9 mouse cellular contexts compared by ENCODE assay signal in the genomic region with DNA sequence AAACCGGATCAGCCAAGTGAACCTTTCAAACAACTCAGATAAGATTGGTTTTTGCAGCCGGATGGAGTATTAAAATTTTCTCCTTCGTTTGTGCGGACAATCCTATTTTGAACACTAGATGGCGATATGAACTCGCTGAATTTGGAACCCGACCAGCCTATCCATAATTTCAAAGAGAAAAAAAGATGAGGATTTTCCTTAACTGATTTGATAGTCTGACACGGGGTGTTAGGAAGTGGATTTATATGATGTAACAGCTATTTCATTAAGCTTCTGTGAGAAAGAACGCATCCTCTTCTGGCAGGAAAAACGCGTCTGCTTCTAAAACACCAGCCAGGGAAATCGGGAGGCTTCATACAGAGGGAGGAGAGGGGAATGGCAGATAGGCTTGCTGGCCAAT. TPM values are rescaled to one million over a fixed set of nuclear protein-coding genes. Genes with fewer than 3 reads are reported as not detected.
DNase-seq lines count a peak whose midpoint lies in the region; ATAC-seq and TF ChIP-seq lines count a peak whose summit lies in the region.
"Had no signal": no experiment of that assay in that cellular context is flagged by ENCODE, and none has a peak within 500 bp of the region (broad histone marks: within the 10 kb centered on the region; RNA-seq: fewer than 3 reads in every experiment).

No protein-coding gene starts in this region.

- no peak overlapping the region for H3K9ac ChIP-seq in neural tube, embryonic 11.5 days (ENCODE audit: low read length)
- H3K9ac ChIP-seq in hindbrain, postnatal 0 days (replicated peaks; ENCODE audit: low read length), result no peak overlapping the region
- H3K9ac ChIP-seq: liver, embryonic 13.5 days had no signal

- H3K4me3 ChIP-seq in cerebellum, adult 2 months (replicated peaks; ENCODE audit: insufficient read depth, low read depth, low read length), result no peak overlapping the region
- H3K4me3 ChIP-seq in neural tube, embryonic 11.5 days (ENCODE audit: low read depth, low read length), result no peak overlapping the region
- peak overlapping the region; percentile 25; the same call in 1 of the 2 replicates for H3K4me3 ChIP-seq in hindbrain, postnatal 0 days (ENCODE audit: low read length)
- H3K4me3 ChIP-seq: liver, embryonic 13.5 days had no signal

- no peaks in the 10 kb centered on the region for H3K4me1 ChIP-seq in cerebellum, adult 2 months (ENCODE audit: control insufficient read depth, insufficient read depth, low read length)
- H3K4me1 ChIP-seq in neural tube, embryonic 11.5 days (ENCODE audit: control insufficient read depth, insufficient read depth, low read length), result no peaks in the 10 kb centered on the region
- H3K4me1 ChIP-seq in hindbrain, postnatal 0 days (ENCODE audit: insufficient read depth, low read length), result no peaks in the 10 kb centered on the region
- H3K4me1 ChIP-seq: liver, embryonic 13.5 days had no signal

- H3K36me3 ChIP-seq in neural tube, embryonic 11.5 days (ENCODE audit: control insufficient read depth, insufficient read depth, low read length), result no peaks in the 10 kb centered on the region
- H3K36me3 ChIP-seq in hindbrain, postnatal 0 days (ENCODE audit: insufficient read depth, low read length), result no peaks in the 10 kb centered on the region
- H3K36me3 ChIP-seq: liver, embryonic 13.5 days had no signal

- TF ChIP-seq POLR2A in cerebellum, adult 2 months (IDR thresholded peaks at IDR 0.05; ENCODE audit: borderline replicate concordance, insufficient read depth, low read length), result no peak

- H3K4me2 ChIP-seq in neural tube, embryonic 11.5 days (ENCODE audit: low read depth), result 0 out of 2 replicates have a peak overlapping the region, but pooled peaks have one; percentile 0
- peak overlapping the region; percentile 49 for H3K4me2 ChIP-seq in hindbrain, postnatal 0 days (ENCODE audit: low read depth, low read length)
- H3K4me2 ChIP-seq: liver, embryonic 13.5 days had no signal

- H3K9me3 ChIP-seq in neural tube, embryonic 11.5 days (ENCODE audit: control insufficient read depth, low read length), result no peaks in the 10 kb centered on the region
- no peaks in the 10 kb centered on the region for H3K9me3 ChIP-seq in hindbrain, postnatal 0 days (ENCODE audit: low read length)
- H3K9me3 ChIP-seq: liver, embryonic 13.5 days had no signal

- H3K27ac ChIP-seq in cerebellum, adult 2 months (ENCODE audit: insufficient read depth, low read length), result no peak overlapping the region
- H3K27ac ChIP-seq in neural tube, embryonic 11.5 days (ENCODE audit: low read depth, low read length), result no peak overlapping the region
- no peak overlapping the region for H3K27ac ChIP-seq in hindbrain, postnatal 0 days
- H3K27ac ChIP-seq: liver, embryonic 13.5 days had no signal

- no peak for ATAC-seq in neural tube, embryonic 11.5 days (ENCODE audit: insufficient read depth, low FRiP score, low TSS enrichment)
- no peak for ATAC-seq in hindbrain, postnatal 0 days
- ATAC-seq in megakaryocyte-erythroid progenitor cell, adult 5-6 weeks (replicated peaks; ENCODE audit: low FRiP score, low TSS enrichment, poor library complexity, severe bottlenecking), result peak; percentile 65

- 2% methylated on average over 12 of the region's 12 CpGs for WGBS in cerebellum, adult 2 months
- WGBS in neural tube, embryonic 11.5 days, result 28% methylated on average over 12 of the region's 12 CpGs
- WGBS in hindbrain, postnatal 0 days, result 8% methylated on average over 12 of the region's 12 CpGs

- no peaks in the 10 kb centered on the region for H3K27me3 ChIP-seq in cerebellum, adult 2 months (ENCODE audit: control insufficient read depth, insufficient read depth, low read length)
- H3K27me3 ChIP-seq in neural tube, embryonic 11.5 days (ENCODE audit: control insufficient read depth, insufficient read depth, low read length), result no peaks in the 10 kb centered on the region
- no peaks in the 10 kb centered on the region for H3K27me3 ChIP-seq in hindbrain, postnatal 0 days (ENCODE audit: insufficient read depth, low read length)
- H3K27me3 ChIP-seq: liver, embryonic 13.5 days had no signal

- DNase-seq in cerebellum, adult 2 months, result peak in 1 of 2 experiments; percentile 6
- no peak for DNase-seq in cerebellum, adult 11 months
- no peak for DNase-seq in neural tube, embryonic 11.5 days (ENCODE audit: low spot score)
- no peak for DNase-seq in neural tube, embryonic 10.5 days (ENCODE audit: extremely low spot score, low spot score)
- peak; percentile 29 for DNase-seq in embryo, embryonic 11.5 days (ENCODE audit: low read depth, low spot score)
- DNase-seq in hindbrain, postnatal 0 days (ENCODE audit: low spot score), result peak; percentile 81
- DNase-seq in urinary bladder, adult 2 months (ENCODE audit: low spot score), result no peak
- DNase-seq: liver, embryonic 13.5 days had no signal

- peak; percentile 19; the same call in 1 of the 2 replicates for TF ChIP-seq CTCF in cerebellum, adult 2 months (IDR thresholded peaks at IDR 0.05; ENCODE audit: borderline replicate concordance, insufficient read depth, low read depth, low read length)
- peak; percentile 74 for TF ChIP-seq CTCF in hindbrain, postnatal 0 days (IDR thresholded peaks at IDR 0.05; ENCODE audit: low read depth)

RNA-seq across cellular contexts. Expression of a gene that starts 54.8 kb away (rescaled TPM):
- polyA plus RNA-seq in cerebellum, adult 2 months (2012; rRNA removed), result not detected in 2 replicates
- not detected in 2 replicates for polyA plus RNA-seq in neural tube, embryonic 11.5 days (2014; fragmentation: Nextera tagmentation; extraction: Ambion mirVana)
- total RNA-seq in hindbrain, postnatal 0 days (2014; rRNA removed), result not detected in 2 replicates
- not detected in 2 replicates for polyA plus RNA-seq in hindbrain, postnatal 0 days (2015; fragmentation: Nextera tagmentation; extraction: Ambion mirVana)
- total RNA-seq in megakaryocyte-erythroid progenitor cell, adult 5-6 weeks (2014; fragmentation: Nextera tagmentation), result not detected in 2 replicates
- total RNA-seq in megakaryocyte-erythroid progenitor cell, adult 5-6 weeks (2017), result not detected in 2 replicates
- polyA plus RNA-seq in urinary bladder, adult 2 months (2012; rRNA removed), result not detected in 2 replicates
- polyA plus RNA-seq: liver, embryonic 13.5 days had no signal

Comparison
In these comparisons a context has a peak if more than half of its experiments do, and no peak if none do; other contexts are left out.
1. DNase-seq: peak in embryo, embryonic 11.5 days (single experiment) and hindbrain, postnatal 0 days (single experiment); none in cerebellum, adult 11 months (single experiment), neural tube, embryonic 11.5 days (single experiment), neural tube, embryonic 10.5 days (single experiment) and urinary bladder, adult 2 months (single experiment).